Mouse (Mus musculus): ENCODE results near the gene Focad. TPM values are rescaled to one million over a fixed set of nuclear protein-coding genes. Genes with fewer than 3 reads are reported as not detected.

Focad gene
- polyA plus RNA-seq, 1 experiment, result 4.7 TPM

DNA sequence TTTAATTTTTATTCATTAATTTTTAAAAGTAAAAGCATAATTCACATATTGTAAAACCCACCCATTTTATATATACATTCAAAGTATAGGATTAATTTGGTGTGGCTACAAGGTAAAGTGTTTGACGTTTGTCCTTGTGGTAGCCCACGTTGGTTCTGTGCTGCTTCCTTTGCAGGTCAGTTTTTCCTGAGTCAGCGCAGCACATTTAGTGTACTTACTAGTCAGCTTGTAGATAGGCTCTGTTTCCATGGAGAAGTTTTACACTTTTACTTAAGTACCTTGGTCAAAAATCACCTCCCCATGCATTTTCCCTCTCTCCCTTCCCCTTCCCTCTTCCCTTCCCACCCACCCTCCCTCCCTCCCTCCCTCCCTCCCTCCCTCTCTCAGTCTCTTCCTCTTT, 220.5 kb downstream of the Focad start:
- WGBS, result 42% methylated on average over 3 of the region's 3 CpGs
- H3K27me3 ChIP-seq (ENCODE audit: control insufficient read depth, insufficient read depth, low read length), result no peaks in the 10 kb centered on the region
- DNase-seq (ENCODE audit: low read depth in 1 of 2, low spot score in 2 of 2), result no peak
- TF ChIP-seq CTCF (IDR thresholded peaks at IDR 0.05; ENCODE audit: extremely low read depth, insufficient read depth, insufficient read length, insufficient replicate concordance), result no peak
- no peak for TF ChIP-seq POLR2A (IDR thresholded peaks at IDR 0.05; ENCODE audit: low read depth, low read length)
- H3K36me3 ChIP-seq (ENCODE audit: control insufficient read depth, insufficient read depth, low read length), result no peaks in the 10 kb centered on the region
- H3K4me3 ChIP-seq (ENCODE audit: extremely low read depth, insufficient read depth, insufficient read length), result no peak overlapping the region
- no peak overlapping the region for H3K27ac ChIP-seq (ENCODE audit: insufficient read depth, low read length)
- H3K4me1 ChIP-seq (ENCODE audit: control insufficient read depth, insufficient read depth, insufficient read length), result no peaks in the 10 kb centered on the region

DNA sequence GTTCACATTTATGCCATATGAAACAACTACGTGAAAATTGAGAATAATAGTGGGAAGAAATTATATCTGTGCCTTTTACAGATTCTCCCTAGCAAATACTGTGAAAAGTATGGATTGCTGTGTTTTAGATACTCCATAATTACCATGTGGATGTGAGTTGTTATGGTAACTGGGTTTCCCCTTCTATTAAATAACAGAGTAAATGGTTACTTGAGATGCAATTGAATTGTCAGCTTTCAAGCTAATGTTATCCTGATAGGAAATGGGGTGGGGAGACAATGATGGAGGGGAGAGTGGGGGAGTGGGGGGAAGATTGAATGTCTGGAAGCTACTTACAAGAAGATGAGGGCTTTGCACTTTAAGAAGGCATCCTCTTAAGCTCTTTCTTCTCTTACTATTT, 225.6 kb downstream of the Focad start:
- no peak for DNase-seq (ENCODE audit: low read depth in 1 of 2, low spot score in 2 of 2)
- TF ChIP-seq POLR2A (IDR thresholded peaks at IDR 0.05; ENCODE audit: low read depth, low read length), result no peak
- TF ChIP-seq CTCF (IDR thresholded peaks at IDR 0.05; ENCODE audit: extremely low read depth, insufficient read depth, insufficient read length, insufficient replicate concordance), result no peak
- 93% methylated on average over 1 of the region's 1 CpGs for WGBS
- H3K4me3 ChIP-seq (ENCODE audit: extremely low read depth, insufficient read depth, insufficient read length), result no peak overlapping the region
- H3K4me1 ChIP-seq (ENCODE audit: control insufficient read depth, insufficient read depth, insufficient read length), result no peaks in the 10 kb centered on the region
- H3K36me3 ChIP-seq (ENCODE audit: control insufficient read depth, insufficient read depth, low read length), result no peaks in the 10 kb centered on the region
- no peaks in the 10 kb centered on the region for H3K27me3 ChIP-seq (ENCODE audit: control insufficient read depth, insufficient read depth, low read length)
- H3K27ac ChIP-seq (ENCODE audit: insufficient read depth, low read length), result no peak overlapping the region

DNA sequence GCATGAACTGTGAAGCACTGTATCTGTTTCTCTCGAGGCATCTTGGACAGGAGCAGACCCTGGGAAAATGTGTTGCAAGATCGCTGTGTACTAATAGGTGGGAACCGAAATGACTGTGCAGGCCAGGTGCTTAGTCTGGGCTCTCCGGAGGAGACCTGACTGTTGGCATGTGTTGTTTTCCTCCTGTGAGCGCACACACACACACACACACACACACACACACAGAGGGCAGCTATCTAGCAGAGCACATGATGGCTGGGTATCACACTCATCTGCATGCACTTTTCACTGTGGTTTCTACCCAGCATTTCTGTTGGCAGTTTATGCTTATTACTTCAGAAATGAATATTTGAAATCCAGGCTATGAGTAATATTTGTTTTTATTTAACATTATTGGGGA, 231.0 kb downstream of the Focad start:
- 74% methylated on average over 5 of the region's 5 CpGs for WGBS
- H3K4me3 ChIP-seq (ENCODE audit: extremely low read depth, insufficient read depth, insufficient read length), result no peak overlapping the region
- no peak overlapping the region for H3K27ac ChIP-seq (ENCODE audit: insufficient read depth, low read length)
- no peak for DNase-seq (ENCODE audit: low read depth in 1 of 2, low spot score in 2 of 2)
- H3K36me3 ChIP-seq (ENCODE audit: control insufficient read depth, insufficient read depth, low read length), result no peaks in the 10 kb centered on the region
- TF ChIP-seq CTCF (IDR thresholded peaks at IDR 0.05; ENCODE audit: extremely low read depth, insufficient read depth, insufficient read length, insufficient replicate concordance), result no peak
- TF ChIP-seq POLR2A (IDR thresholded peaks at IDR 0.05; ENCODE audit: low read depth, low read length), result no peak
- H3K4me1 ChIP-seq (ENCODE audit: control insufficient read depth, insufficient read depth, insufficient read length), result no peaks in the 10 kb centered on the region
- no peaks in the 10 kb centered on the region for H3K27me3 ChIP-seq (ENCODE audit: control insufficient read depth, insufficient read depth, low read length)

DNA sequence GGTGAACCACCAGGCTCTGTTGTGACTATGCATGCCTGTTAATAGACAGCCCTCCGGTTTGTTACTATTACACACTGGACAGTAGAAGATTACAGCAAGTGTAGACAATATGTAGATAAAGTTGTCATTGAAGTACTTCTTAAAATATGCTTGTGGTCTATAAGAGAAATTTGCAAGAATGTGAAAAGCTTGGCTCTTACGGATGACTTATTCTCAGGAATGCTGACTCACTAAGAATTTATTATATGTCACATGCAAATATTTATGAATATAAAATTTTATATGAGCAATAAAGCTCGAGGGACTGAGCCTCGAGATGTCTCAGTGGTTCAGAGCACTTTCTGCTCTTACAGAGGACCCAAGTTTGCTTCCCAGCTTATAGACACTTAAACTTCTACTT, 240.1 kb downstream of the Focad start:
- 83% methylated on average over 4 of the region's 4 CpGs for WGBS
- H3K4me1 ChIP-seq (ENCODE audit: control insufficient read depth, insufficient read depth, insufficient read length), result peaks cover 3% of the 10 kb centered on the region; the same call in 1 of the 2 replicates
- H3K36me3 ChIP-seq (ENCODE audit: control insufficient read depth, insufficient read depth, low read length), result 0 out of 2 replicates have a peak, but pooled peaks cover 1% of the 10 kb centered on the region
- TF ChIP-seq POLR2A (IDR thresholded peaks at IDR 0.05; ENCODE audit: low read depth, low read length) (no peak), CTCF (IDR thresholded peaks at IDR 0.05; ENCODE audit: extremely low read depth, insufficient read depth, insufficient read length, insufficient replicate concordance) (no peak)
- no peak overlapping the region for H3K27ac ChIP-seq (ENCODE audit: insufficient read depth, low read length)
- DNase-seq (ENCODE audit: low read depth in 1 of 2, low spot score in 2 of 2), result no peak
- no peak overlapping the region for H3K4me3 ChIP-seq (ENCODE audit: extremely low read depth, insufficient read depth, insufficient read length)
- H3K27me3 ChIP-seq (ENCODE audit: control insufficient read depth, insufficient read depth, low read length), result no peaks in the 10 kb centered on the region

DNA sequence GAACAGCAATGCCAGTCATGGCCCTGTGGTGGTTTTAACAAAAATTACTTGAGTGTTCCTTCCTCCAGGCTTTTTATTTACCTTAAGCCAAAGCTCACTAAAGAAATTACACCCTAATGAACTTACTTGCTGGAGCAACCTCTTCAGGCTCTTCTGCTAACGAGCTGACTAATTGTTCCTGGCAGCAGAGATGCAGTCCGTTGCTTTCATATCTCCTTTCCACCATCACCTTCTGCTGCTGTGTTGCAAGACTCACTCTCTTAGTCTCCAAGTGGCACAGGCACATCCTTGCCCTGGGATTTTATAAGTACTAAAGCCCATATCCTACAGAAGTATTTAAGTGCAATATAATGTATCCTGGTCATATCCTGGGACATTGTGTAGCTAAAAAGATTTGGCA, 242.3 kb downstream of the Focad start:
- H3K4me1 ChIP-seq (ENCODE audit: control insufficient read depth, insufficient read depth, insufficient read length), result peaks cover 3% of the 10 kb centered on the region; the same call in 1 of the 2 replicates
- no peaks in the 10 kb centered on the region for H3K27me3 ChIP-seq (ENCODE audit: control insufficient read depth, insufficient read depth, low read length)
- WGBS, result 78% methylated on average over 2 of the region's 2 CpGs
- TF ChIP-seq CTCF (IDR thresholded peaks at IDR 0.05; ENCODE audit: extremely low read depth, insufficient read depth, insufficient read length, insufficient replicate concordance) (no peak), POLR2A (IDR thresholded peaks at IDR 0.05; ENCODE audit: low read depth, low read length) (no peak)
- H3K4me3 ChIP-seq (ENCODE audit: extremely low read depth, insufficient read depth, insufficient read length), result no peak overlapping the region
- H3K36me3 ChIP-seq (ENCODE audit: control insufficient read depth, insufficient read depth, low read length), result 0 out of 2 replicates have a peak, but pooled peaks cover 1% of the 10 kb centered on the region
- no peak for DNase-seq (ENCODE audit: low read depth in 1 of 2, low spot score in 2 of 2)
- no peak overlapping the region for H3K27ac ChIP-seq (ENCODE audit: insufficient read depth, low read length)

DNA sequence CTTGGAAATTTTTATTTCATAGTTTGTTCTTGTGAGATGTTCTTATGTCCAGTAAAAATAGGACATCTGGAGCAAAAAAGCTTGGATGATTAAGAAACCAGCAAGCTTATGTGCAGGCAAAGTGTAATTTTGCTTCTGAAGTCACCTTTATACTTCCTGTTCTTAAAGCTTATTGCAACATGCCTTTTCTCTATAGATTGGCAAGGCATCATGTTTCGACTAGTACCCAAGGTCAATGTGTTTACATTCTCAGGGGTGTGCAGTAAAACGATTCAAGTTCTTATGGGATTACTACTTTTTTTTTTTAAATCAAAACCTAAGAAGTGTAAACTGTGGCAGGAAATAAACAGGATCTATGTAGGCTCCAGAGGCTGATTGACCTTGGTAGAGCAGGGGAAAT, 242.9 kb downstream of the Focad start:
- no peak for DNase-seq (ENCODE audit: low read depth in 1 of 2, low spot score in 2 of 2)
- H3K27ac ChIP-seq (ENCODE audit: insufficient read depth, low read length), result no peak overlapping the region
- no peak for TF ChIP-seq POLR2A (IDR thresholded peaks at IDR 0.05; ENCODE audit: low read depth, low read length)
- no peak for TF ChIP-seq CTCF (IDR thresholded peaks at IDR 0.05; ENCODE audit: extremely low read depth, insufficient read depth, insufficient read length, insufficient replicate concordance)
- no peaks in the 10 kb centered on the region for H3K27me3 ChIP-seq (ENCODE audit: control insufficient read depth, insufficient read depth, low read length)
- 61% methylated on average over 2 of the region's 2 CpGs for WGBS
- H3K4me1 ChIP-seq (ENCODE audit: control insufficient read depth, insufficient read depth, insufficient read length), result no peaks in the 10 kb centered on the region
- 0 out of 2 replicates have a peak, but pooled peaks cover 1% of the 10 kb centered on the region for H3K36me3 ChIP-seq (ENCODE audit: control insufficient read depth, insufficient read depth, low read length)
- H3K4me3 ChIP-seq (ENCODE audit: extremely low read depth, insufficient read depth, insufficient read length), result no peak overlapping the region

DNA sequence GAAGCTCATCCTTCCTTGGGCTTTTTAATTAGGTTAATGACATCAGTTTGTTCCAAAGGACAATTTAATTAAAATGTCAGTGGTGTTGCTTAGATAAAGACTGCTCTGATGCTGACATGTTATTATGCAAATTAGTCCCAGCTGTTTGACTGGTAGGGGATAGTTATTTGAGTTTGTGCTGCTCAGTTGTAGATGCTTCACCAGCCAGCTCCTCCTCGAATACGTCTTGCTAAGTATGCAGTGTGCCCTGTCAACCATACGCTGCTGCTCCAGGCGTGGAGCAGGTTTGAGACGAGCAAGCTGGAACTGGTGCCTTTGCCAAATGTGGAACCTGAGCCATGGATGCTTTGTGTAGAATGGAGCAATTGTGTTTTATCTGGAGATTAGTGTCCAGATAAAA, 243.7 kb downstream of the Focad start:
- Histone ChIP-seq H3K27ac (ENCODE audit: insufficient read depth, low read length) (no peak overlapping the region), H3K4me1 (ENCODE audit: control insufficient read depth, insufficient read depth, insufficient read length) (no peaks in the 10 kb centered on the region), H3K36me3 (ENCODE audit: control insufficient read depth, insufficient read depth, low read length) (0 out of 2 replicates have a peak, but pooled peaks cover 1% of the 10 kb centered on the region), H3K4me3 (ENCODE audit: extremely low read depth, insufficient read depth, insufficient read length) (no peak overlapping the region), H3K27me3 (ENCODE audit: control insufficient read depth, insufficient read depth, low read length) (no peaks in the 10 kb centered on the region)
- WGBS, result 97% methylated on average over 5 of the region's 5 CpGs
- TF ChIP-seq CTCF (IDR thresholded peaks at IDR 0.05; ENCODE audit: extremely low read depth, insufficient read depth, insufficient read length, insufficient replicate concordance), result no peak
- TF ChIP-seq POLR2A (IDR thresholded peaks at IDR 0.05; ENCODE audit: low read depth, low read length), result no peak
- no peak for DNase-seq (ENCODE audit: low read depth in 1 of 2, low spot score in 2 of 2)

Measured in spleen, adult 2 months (tissue).